ENCODE assay signal across 15 mouse cellular contexts in the genomic region with DNA sequence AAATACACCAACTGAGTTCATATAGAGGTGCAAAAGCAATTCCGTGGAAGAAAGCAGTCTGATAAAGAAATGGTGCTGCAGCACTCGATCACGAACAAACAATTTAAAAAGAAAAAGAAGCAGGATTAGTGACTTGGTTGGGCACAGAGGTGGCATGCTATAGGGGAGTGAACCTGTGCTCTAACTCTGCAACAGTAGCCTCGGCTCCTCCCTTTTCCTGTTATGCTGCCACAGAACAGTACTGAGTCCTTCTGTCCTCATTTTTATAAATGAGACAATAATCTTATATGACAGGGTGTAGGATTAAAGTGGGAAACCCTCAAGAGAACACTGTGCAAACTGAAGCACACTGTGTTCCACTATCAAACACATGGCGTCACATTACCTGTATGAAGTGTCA.
"Had no signal": no experiment of that assay in that cellular context is flagged by ENCODE, and none has a peak within 500 bp of the region (broad histone marks: within the 10 kb centered on the region; RNA-seq: fewer than 3 reads in every experiment).

No protein-coding gene starts in this region.

- H3K27ac ChIP-seq: kidney, postnatal 0 days; limb, embryonic 13.5 days; liver, embryonic 14.5 days; midbrain, embryonic 10.5 days; neural tube, embryonic 15.5 days; stomach, postnatal 0 days had no signal

- H3K4me1 ChIP-seq: limb, embryonic 13.5 days; midbrain, embryonic 10.5 days had no signal

- H3K27me3 ChIP-seq: limb, embryonic 13.5 days; neural tube, embryonic 15.5 days had no signal

- H3K4me3 ChIP-seq: limb, embryonic 13.5 days; midbrain, embryonic 10.5 days; myocyte; neural tube, embryonic 15.5 days had no signal

- H3K9me3 ChIP-seq: limb, embryonic 13.5 days; midbrain, embryonic 10.5 days; neural tube, embryonic 15.5 days had no signal

- DNase-seq: kidney, adult 9 months; kidney, postnatal 36 days; left cerebral cortex, postnatal 4 days; lung, adult 18-20 months; midbrain, embryonic 14.5 days; right cerebral cortex, adult 18-20 months; right cerebral cortex, postnatal 25 days; thymus, postnatal 36 days had no signal

- H3K9ac ChIP-seq: limb, embryonic 13.5 days; liver, embryonic 14.5 days; neural tube, embryonic 15.5 days had no signal
